9 mouse cellular contexts compared by ENCODE assay signal in the genomic region with DNA sequence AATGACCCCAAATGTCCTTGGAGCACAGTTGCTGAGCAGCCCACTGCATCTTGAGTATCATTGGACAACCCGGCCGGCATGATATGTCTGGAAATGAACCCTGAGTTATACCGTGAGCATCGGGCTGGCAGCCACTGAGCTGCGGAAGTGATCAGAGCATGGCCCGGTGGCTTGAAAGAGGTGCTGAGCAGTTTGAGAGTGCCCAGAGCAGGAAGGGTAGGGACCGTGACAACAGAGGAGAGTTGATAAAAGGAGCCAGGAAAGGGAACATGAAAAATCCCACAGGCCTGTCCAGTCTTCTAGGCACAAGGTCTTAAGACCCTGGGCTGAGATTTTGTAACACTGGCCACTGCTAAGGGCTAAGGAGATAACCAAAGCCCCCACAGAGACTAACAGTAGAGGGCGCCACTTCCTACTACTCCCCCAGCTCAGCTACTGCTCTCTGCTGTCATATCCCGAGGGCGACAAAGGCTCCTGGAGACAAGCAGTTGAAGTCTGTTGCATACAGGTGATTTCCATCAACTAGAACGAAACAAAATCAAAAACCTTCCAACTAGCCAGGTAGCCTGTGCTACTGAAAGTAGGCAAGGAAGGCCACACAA. TPM values are rescaled to one million over a fixed set of nuclear protein-coding genes. Genes with fewer than 3 reads are reported as not detected.
DNase-seq lines count a peak whose midpoint lies in the region; ATAC-seq and TF ChIP-seq lines count a peak whose summit lies in the region.
"Had no signal": no experiment of that assay in that cellular context is flagged by ENCODE, and none has a peak within 500 bp of the region (broad histone marks: within the 10 kb centered on the region; RNA-seq: fewer than 3 reads in every experiment).

No protein-coding gene starts in this region.

- H3K27me3 ChIP-seq in testis, adult 2 months (ENCODE audit: control insufficient read depth, insufficient read depth, low read length) = no peaks in the 10 kb centered on the region

- peak; percentile 33; the same call in 1 of the 2 replicates for TF ChIP-seq CTCF in testis, adult 2 months (IDR thresholded peaks at IDR 0.05; ENCODE audit: control insufficient read depth, insufficient read depth, insufficient replicate concordance, low read depth, low read length)

- H3K4me3 ChIP-seq in testis, adult 2 months (ENCODE audit: control insufficient read depth, low read depth, low read length) = no peak overlapping the region

- H3K4me1 ChIP-seq in testis, adult 2 months (ENCODE audit: control insufficient read depth, insufficient read depth, low read length) = no peaks in the 10 kb centered on the region; the same call in 1 of the 2 replicates

- H3K27ac ChIP-seq in testis, adult 2 months (ENCODE audit: control insufficient read depth, insufficient read depth, low read depth, low read length) = no peak overlapping the region

- H3K36me3 ChIP-seq in testis, adult 2 months (ENCODE audit: control insufficient read depth, insufficient read depth, low read length) = no peaks in the 10 kb centered on the region

- no peak for TF ChIP-seq POLR2A in testis, adult 2 months (IDR thresholded peaks at IDR 0.05; ENCODE audit: control insufficient read depth, low read depth, low read length)

- ATAC-seq in megakaryocyte, adult 5-6 weeks (ENCODE audit: poor library complexity, severe bottlenecking) = peak; percentile 52
- ATAC-seq in monocyte, adult 5-6 weeks (replicated peaks; ENCODE audit: insufficient number of reproducible peaks, low FRiP score, low TSS enrichment, poor library complexity, severe bottlenecking) = no peak

- peak; percentile 40 for DNase-seq in gastrocnemius, adult 18-20 months (ENCODE audit: low spot score)
- no peak for DNase-seq in gastrocnemius, adult 8-10 months (ENCODE audit: low spot score in 2 of 2)
- no peak for DNase-seq in testis, postnatal 14 days (ENCODE audit: low spot score)
- DNase-seq in cerebellum, postnatal 14 days = peak; percentile 30 to 44
- DNase-seq in kidney, adult 9 months = peak; percentile 51

RNA-seq across cellular contexts. Expression of a gene that starts 14.8 kb away (rescaled TPM):
- total RNA-seq in gastrocnemius, adult 18-20 months (2021) = not detected
- not detected for total RNA-seq in gastrocnemius, adult 8-10 months (2022)
- polyA plus RNA-seq in testis, adult 2 months (2012; rRNA removed) = 23.8 and 24.6 TPM in 2 replicates
- total RNA-seq in megakaryocyte, adult 5-6 weeks (2015) = not detected in 2 replicates
- not detected in 2 replicates for total RNA-seq in megakaryocyte, adult 5-6 weeks (2017)
- total RNA-seq in monocyte, adult 5-6 weeks (2017) = not detected in 3 replicates
- total RNA-seq: layer of hippocampus, postnatal 25 days had no signal

RNA-seq across cellular contexts. Expression of a gene that starts 21.7 kb away (rescaled TPM):
- 1 to 10 TPM; 3.4 to 3.7 TPM for total RNA-seq in gastrocnemius, adult 18-20 months (2021)
- total RNA-seq in gastrocnemius, adult 8-10 months (2022) = 1 to 10 TPM; 2.1 to 3.8 (median 3.1) TPM
- polyA plus RNA-seq in testis, adult 2 months (2012; rRNA removed) = 1.2 and 1.7 TPM in 2 replicates
- 1.4 and 1.9 TPM in 2 replicates for total RNA-seq in megakaryocyte, adult 5-6 weeks (2015)
- 1.7 and 2.3 TPM in 2 replicates for total RNA-seq in megakaryocyte, adult 5-6 weeks (2017)
- 36.5 to 148 TPM (median 38.1 TPM) in 3 replicates for total RNA-seq in monocyte, adult 5-6 weeks (2017)

Comparison
In these comparisons a context has a peak if more than half of its experiments do, and no peak if none do; other contexts are left out.
1. DNase-seq: peak in gastrocnemius, adult 18-20 months (single experiment), cerebellum, postnatal 14 days (2 of 2) and kidney, adult 9 months (single experiment); none in gastrocnemius, adult 8-10 months (0 of 2) and testis, postnatal 14 days (single experiment).